10 mouse cellular contexts compared by ENCODE assay signal in genomic region chr16:85168821-85169220, GRCm38 (mm10). TPM values are rescaled to one million over a fixed set of nuclear protein-coding genes. Genes with fewer than 3 reads are reported as not detected.
A peak's percentile ranks its signal among the peaks of the same experiment; 100 is the strongest.
DNase-seq lines count a peak whose midpoint lies in the region; ATAC-seq and TF ChIP-seq lines count a peak whose summit lies in the region.
"Had no signal": no experiment of that assay in that cellular context is flagged by ENCODE, and none has a peak within 500 bp of the region (broad histone marks: within the 10 kb centered on the region; RNA-seq: fewer than 3 reads in every experiment).

No protein-coding gene starts in this region.

- DNase-seq in hindbrain, embryonic 14.5 days (ENCODE audit: low spot score) = no peak
- no peak for DNase-seq in hindbrain, postnatal 0 days (ENCODE audit: low spot score)
- peak; percentile 73 for DNase-seq in cerebellum, adult 11 months
- DNase-seq in cerebellum, postnatal 36 days = peak; percentile 73 to 75
- no peak for DNase-seq in frontal cortex, postnatal 14 days (ENCODE audit: low spot score in 2 of 2)
- no peak for DNase-seq in layer of hippocampus, adult 8-10 months (ENCODE audit: low spot score in 2 of 2)
- DNase-seq: thymus, postnatal 4 days had no signal

- no peak for ATAC-seq in hindbrain, embryonic 14.5 days (ENCODE audit: low FRiP score)
- ATAC-seq in hindbrain, postnatal 0 days = no peak
- ATAC-seq in lung, embryonic 15.5 days (ENCODE audit: borderline replicate concordance, extremely low read depth, low FRiP score, low TSS enrichment) = no peak
- ATAC-seq in CD4-positive, CD25-positive, alpha-beta regulatory T cell, adult 4 months = no peak

- no peak for TF ChIP-seq CTCF in hindbrain, postnatal 0 days (IDR thresholded peaks at IDR 0.05; ENCODE audit: low read depth)

- H3K27me3 ChIP-seq in hindbrain, embryonic 14.5 days (ENCODE audit: control insufficient read depth, insufficient read depth, low read length) = no peaks in the 10 kb centered on the region
- no peaks in the 10 kb centered on the region for H3K27me3 ChIP-seq in hindbrain, postnatal 0 days (ENCODE audit: insufficient read depth, low read length)
- H3K27me3 ChIP-seq in lung, embryonic 15.5 days = no peaks in the 10 kb centered on the region
- H3K27me3 ChIP-seq: heart, embryonic 13.5 days had no signal

- 42% methylated on average over 5 of the region's 5 CpGs for WGBS in hindbrain, embryonic 14.5 days
- 33% methylated on average over 5 of the region's 5 CpGs for WGBS in hindbrain, postnatal 0 days
- 34% methylated on average over 5 of the region's 5 CpGs for WGBS in lung, embryonic 15.5 days

- H3K27ac ChIP-seq in hindbrain, embryonic 14.5 days = no peak overlapping the region; the same call in 1 of the 2 replicates
- H3K27ac ChIP-seq in hindbrain, postnatal 0 days = no peak overlapping the region
- peak overlapping the region; percentile 2; the same call in 1 of the 2 replicates for H3K27ac ChIP-seq in lung, embryonic 15.5 days

- H3K4me2 ChIP-seq in hindbrain, embryonic 14.5 days (replicated peaks) = peak overlapping the region; percentile 56
- no peak overlapping the region for H3K4me2 ChIP-seq in hindbrain, postnatal 0 days (ENCODE audit: low read depth, low read length)
- H3K4me2 ChIP-seq in lung, embryonic 15.5 days = no peak overlapping the region

- peaks cover 10% of the 10 kb centered on the region for H3K36me3 ChIP-seq in hindbrain, embryonic 14.5 days (replicated peaks; ENCODE audit: control insufficient read depth, insufficient read depth)
- H3K36me3 ChIP-seq in hindbrain, postnatal 0 days (ENCODE audit: insufficient read depth, low read length) = no peaks in the 10 kb centered on the region
- 0 out of 2 replicates have a peak, but pooled peaks cover 3% of the 10 kb centered on the region for H3K36me3 ChIP-seq in lung, embryonic 15.5 days

- H3K4me1 ChIP-seq in hindbrain, embryonic 14.5 days (replicated peaks; ENCODE audit: control insufficient read depth, insufficient read depth, low read length) = peaks cover 43% of the 10 kb centered on the region
- 0 out of 2 replicates have a peak, but pooled peaks cover 3% of the 10 kb centered on the region for H3K4me1 ChIP-seq in hindbrain, postnatal 0 days (ENCODE audit: insufficient read depth, low read length)
- peaks cover 41% of the 10 kb centered on the region for H3K4me1 ChIP-seq in lung, embryonic 15.5 days

- H3K4me3 ChIP-seq in hindbrain, embryonic 14.5 days (replicated peaks; ENCODE audit: low read length) = no peak overlapping the region
- no peak overlapping the region for H3K4me3 ChIP-seq in hindbrain, postnatal 0 days (ENCODE audit: low read length)
- H3K4me3 ChIP-seq in lung, embryonic 15.5 days = no peak overlapping the region
- H3K4me3 ChIP-seq: heart, embryonic 13.5 days had no signal

- H3K9ac ChIP-seq in hindbrain, embryonic 14.5 days = no peak overlapping the region
- no peak overlapping the region for H3K9ac ChIP-seq in hindbrain, postnatal 0 days (replicated peaks; ENCODE audit: low read length)
- H3K9ac ChIP-seq in lung, embryonic 15.5 days = no peak overlapping the region
- H3K9ac ChIP-seq: heart, embryonic 13.5 days had no signal

- H3K9me3 ChIP-seq in hindbrain, embryonic 14.5 days (ENCODE audit: control insufficient read depth, low read length) = no peaks in the 10 kb centered on the region
- no peaks in the 10 kb centered on the region for H3K9me3 ChIP-seq in hindbrain, postnatal 0 days (ENCODE audit: low read length)
- H3K9me3 ChIP-seq in lung, embryonic 15.5 days = no peaks in the 10 kb centered on the region
- H3K9me3 ChIP-seq: heart, embryonic 13.5 days had no signal

RNA-seq across cellular contexts. Expression of gene App, which starts 4.7 kb away (rescaled TPM):
- 430 and 468 TPM in 2 replicates for polyA plus RNA-seq in hindbrain, embryonic 14.5 days (2014; fragmentation: Nextera tagmentation; extraction: Ambion mirVana)
- 526 and 585 TPM in 2 replicates for total RNA-seq in hindbrain, postnatal 0 days (2014; rRNA removed)
- polyA plus RNA-seq in hindbrain, postnatal 0 days (2015; fragmentation: Nextera tagmentation; extraction: Ambion mirVana) = 487 and 498 TPM in 2 replicates
- polyA plus RNA-seq in lung, embryonic 15.5 days (2015; fragmentation: Nextera tagmentation; extraction: Ambion mirVana) = 261 and 264 TPM in 2 replicates
- under 1 TPM; 0.20 to 0.30 TPM for polyA plus RNA-seq in CD4-positive, CD25-positive, alpha-beta regulatory T cell, adult 4 months (2017; shearing (Covaris generic))
- 1,000 to 10,000 TPM; 1,204 to 1,249 (median 1,228) TPM for total RNA-seq in layer of hippocampus, adult 8-10 months (2022)

Comparison
In these comparisons a context has a peak if more than half of its experiments do, and no peak if none do; other contexts are left out.
1. DNase-seq: peak in cerebellum, adult 11 months (single experiment) and cerebellum, postnatal 36 days (2 of 2); none in hindbrain, embryonic 14.5 days (single experiment), hindbrain, postnatal 0 days (single experiment), frontal cortex, postnatal 14 days (0 of 2) and layer of hippocampus, adult 8-10 months (0 of 2).
2. RNA of gene App, which starts 4.7 kb away (polyA plus RNA-seq): 487 to 498 TPM in hindbrain, postnatal 0 days, 430 to 468 TPM in hindbrain, embryonic 14.5 days and 261 to 264 TPM in lung, embryonic 15.5 days; 0.20 to 0.30 TPM in CD4-positive, CD25-positive, alpha-beta regulatory T cell, adult 4 months; every median in the first group is over 100 times any median in the second.